Mouse (Mus musculus) myocyte (in vitro differentiated cells): ENCODE measurements around the gene Igfbp4.

Experiments
- CEBPB ChIP-seq: IDR thresholded peaks from 2 replicates; pipeline ENCODE4 v1.6.1; 2011; ENCODE audit warnings: mild to moderate bottlenecking, moderate library complexity; ENCODE audit not compliant: poor library complexity, insufficient read depth, severe bottlenecking
- E2F4 ChIP-seq: IDR thresholded peaks from one replicate; pipeline ENCODE4 v1.6.1; 2011; ENCODE audit warnings: mild to moderate bottlenecking, control low read depth, moderate library complexity; ENCODE audit not compliant: insufficient read depth
- MAX ChIP-seq: IDR thresholded peaks from one replicate; pipeline ENCODE4 v1.6.1; 2011; ENCODE audit warnings: low read depth, mild to moderate bottlenecking, control low read depth
- MYOD1 ChIP-seq, 3 experiments: IDR thresholded peaks; one replicate each; pipeline ENCODE4 v1.6.1; 2011; ENCODE audit warnings: control low read depth in 2 of 3, low read depth in 2 of 3, mild to moderate bottlenecking in 2 of 3, moderate library complexity in 1 of 3; ENCODE audit not compliant: insufficient read length in 2 of 3, control insufficient read depth in 1 of 3
- MYOG ChIP-seq, 3 experiments: IDR thresholded peaks; one replicate each; pipeline ENCODE4 v1.6.1; 2011; ENCODE audit warnings: control low read depth in 2 of 3, low read depth in 2 of 3, mild to moderate bottlenecking in 2 of 3; ENCODE audit not compliant: insufficient read length in 2 of 3, control insufficient read depth in 1 of 3, insufficient read depth in 1 of 3
- POLR2A ChIP-seq: IDR thresholded peaks from one replicate; pipeline ENCODE4 v1.6.1; 2011; ENCODE audit warnings: low read depth, mild to moderate bottlenecking, control low read depth, moderate library complexity; ENCODE audit not compliant: insufficient read length
- POLR2AphosphoS2 ChIP-seq: IDR thresholded peaks from one replicate; pipeline ENCODE4 v1.6.1; 2011; ENCODE audit warnings: low read depth, control low read depth; ENCODE audit not compliant: insufficient read length
- TCF12 ChIP-seq: IDR thresholded peaks from one replicate; pipeline ENCODE4 v1.6.1; 2011; ENCODE audit warnings: mild to moderate bottlenecking, control low read depth; ENCODE audit not compliant: poor library complexity, insufficient read depth, severe bottlenecking
- USF1 ChIP-seq: IDR thresholded peaks from one replicate; pipeline ENCODE4 v1.6.1; 2011; ENCODE audit warnings: low read depth, mild to moderate bottlenecking, control low read depth, moderate library complexity

- TF ChIP-seq MYOG (IDR thresholded peaks at IDR 0.05; ENCODE audit: control insufficient read depth in 1 of 3, insufficient read depth in 1 of 3, insufficient read length in 2 of 3, low read depth in 2 of 3) (no peak), TCF12 (no peak), POLR2A (no peak), MAX (no peak), POLR2AphosphoS2 (no peak), CEBPB (no peak), USF1 (no peak), E2F4 (no peak), MYOD1 (IDR thresholded peaks at IDR 0.05; ENCODE audit: control insufficient read depth in 1 of 3, insufficient read length in 2 of 3, low read depth in 2 of 3) (no peak)
These were observed 22.5 kb downstream of the Igfbp4 start for GRCm38 (mm10) chr11:99063406-99064131.
